Mouse (Mus musculus) forelimb bud, embryonic 11.5 days (tissue): ENCODE measurements around the gene Arl2bp.

ENCODE experiments used
- DNase-seq: peaks from one replicate; pipeline ENCODE4 v3.0.0-alpha.2; 2012; ENCODE audit warnings: low read depth, low spot score

Arl2bp gene

GRCm38 (mm10) chr8:94695341-94695993, 29.1 kb downstream of the Arl2bp start:
- DNase-seq = no peak

GRCm38 (mm10) chr8:94695994-94696384, 29.6 kb downstream of the Arl2bp start, which contains the start of gene Pllp:
TSS of gene Pllp (minus strand) at chr8:94696278.
- DNase-seq = peak; percentile 25

- DNase-seq = no peak
Observed at GRCm38 (mm10) chr8:94696566-94696965, 30.2 kb downstream of the Arl2bp start.

- no peak for DNase-seq
Observed at GRCm38 (mm10) chr8:94697956-94698355, 31.6 kb downstream of the Arl2bp start.

GRCm38 (mm10) chr8:94699366-94699765, 33.0 kb downstream of the Arl2bp start:
- DNase-seq = no peak

GRCm38 (mm10) chr8:94700421-94700935, 34.1 kb downstream of the Arl2bp start:
- DNase-seq = no peak

GRCm38 (mm10) chr8:94702156-94702555, 35.8 kb downstream of the Arl2bp start:
- DNase-seq = no peak

- peak; percentile 86 for DNase-seq
Observed at GRCm38 (mm10) chr8:94702844-94703813, 36.7 kb downstream of the Arl2bp start.

- peak; percentile 99 for DNase-seq
Observed at GRCm38 (mm10) chr8:94703972-94704668, 37.7 kb downstream of the Arl2bp start.

GRCm38 (mm10) chr8:94704669-94704984, 38.2 kb downstream of the Arl2bp start:
- DNase-seq = no peak

GRCm38 (mm10) chr8:94705581-94706245, 39.3 kb downstream of the Arl2bp start:
- DNase-seq = no peak

- no peak for DNase-seq
Observed at GRCm38 (mm10) chr8:94706732-94707395, 40.5 kb downstream of the Arl2bp start.

- DNase-seq = no peak
Observed at GRCm38 (mm10) chr8:94710336-94710735, 43.9 kb downstream of the Arl2bp start.

- DNase-seq = no peak
Observed at GRCm38 (mm10) chr8:94711160-94711718, 44.8 kb downstream of the Arl2bp start.

GRCm38 (mm10) chr8:94714556-94714955, 48.2 kb downstream of the Arl2bp start:
- DNase-seq = no peak

GRCm38 (mm10) chr8:94715871-94716270, 49.5 kb downstream of the Arl2bp start:
- DNase-seq = no peak

- DNase-seq = no peak
Observed at GRCm38 (mm10) chr8:94716841-94717240, 50.4 kb downstream of the Arl2bp start.
